Mouse (Mus musculus): ENCODE measurements around the gene Tmem88.

The Tmem88 gene

GRCm38 (mm10) chr11:69416509-69416908, 18.5 kb upstream of the Tmem88 start:
- DNase-seq (ENCODE audit: low spot score in 2 of 2): no peak

GRCm38 (mm10) chr11:69415668-69416451, 17.8 kb upstream of the Tmem88 start:
- peak in 1 of 2 experiments; percentile 28 for DNase-seq (ENCODE audit: low spot score in 2 of 2)

- peak in 1 of 2 experiments; percentile 71 for DNase-seq (ENCODE audit: low spot score in 2 of 2)
Measured at GRCm38 (mm10) chr11:69415327-69415667, 17.3 kb upstream of the Tmem88 start.

- DNase-seq (ENCODE audit: low spot score in 2 of 2): no peak
Measured at GRCm38 (mm10) chr11:69414421-69415326, 16.6 kb upstream of the Tmem88 start.

- DNase-seq (ENCODE audit: low spot score in 2 of 2): peak; percentile 72 to 77
Measured at GRCm38 (mm10) chr11:69413221-69414181, 15.5 kb upstream of the Tmem88 start, which contains the start of gene Kdm6b. TSS of gene Kdm6b (minus strand) at chr11:69413675.

GRCm38 (mm10) chr11:69412548-69412947, 14.5 kb upstream of the Tmem88 start:
- DNase-seq (ENCODE audit: low spot score in 2 of 2): no peak

GRCm38 (mm10) chr11:69411538-69412203, 13.6 kb upstream of the Tmem88 start:
- peak; percentile 66 to 79 for DNase-seq (ENCODE audit: low spot score in 2 of 2)

GRCm38 (mm10) chr11:69411073-69411535, 13.1 kb upstream of the Tmem88 start:
- DNase-seq (ENCODE audit: low spot score in 2 of 2): peak; percentile 90 to 94

- DNase-seq (ENCODE audit: low spot score in 2 of 2): peak in 1 of 2 experiments; percentile 65
Measured at GRCm38 (mm10) chr11:69410310-69411072, 12.5 kb upstream of the Tmem88 start.

- DNase-seq (ENCODE audit: low spot score in 2 of 2): no peak
Measured at GRCm38 (mm10) chr11:69410045-69410309, 11.9 kb upstream of the Tmem88 start.

- DNase-seq (ENCODE audit: low spot score in 2 of 2): peak; percentile 70 to 82
Measured at GRCm38 (mm10) chr11:69409378-69410044, 11.5 kb upstream of the Tmem88 start.

GRCm38 (mm10) chr11:69408541-69409377, 10.7 kb upstream of the Tmem88 start:
- peak; percentile 68 to 77 for DNase-seq (ENCODE audit: low spot score in 2 of 2)

GRCm38 (mm10) chr11:69407724-69408004, 9.6 kb upstream of the Tmem88 start:
- DNase-seq (ENCODE audit: low spot score in 2 of 2): no peak

GRCm38 (mm10) chr11:69406867-69407723, 9.1 kb upstream of the Tmem88 start:
- DNase-seq (ENCODE audit: low spot score in 2 of 2): no peak

- DNase-seq (ENCODE audit: low spot score in 2 of 2): no peak
Measured at GRCm38 (mm10) chr11:69406282-69406681, 8.2 kb upstream of the Tmem88 start.

- DNase-seq (ENCODE audit: low spot score in 2 of 2): no peak
Measured at GRCm38 (mm10) chr11:69405397-69406200, 7.6 kb upstream of the Tmem88 start.
